Mouse (Mus musculus) liver, embryonic 11.5 days (tissue): Measurements from ENCODE around the gene Zzz3. TPM values are rescaled to one million over a fixed set of nuclear protein-coding genes. Genes with fewer than 3 reads are reported as not detected.

ENCODE experiments used
- ATAC-seq: fragments of 200-750 bp; cut with Nextera tagmentation; replicated peaks from 2 replicates; pipeline ENCODE4 v1.8.0; 2017; ENCODE audit warnings: moderate number of reproducible peaks, mild to moderate bottlenecking, moderate TSS enrichment, moderate library complexity; ENCODE audit not compliant: low FRiP score
- DNase-seq: peaks from one replicate; pipeline ENCODE4 v3.0.0-alpha.2; 2017; ENCODE audit warnings: low spot score
- H3K27ac ChIP-seq: fragments of 300-500 bp; sonication (generic); 2 replicates; pipeline ENCODE4 v1.5.1; 2014; ENCODE audit warnings: mild to moderate bottlenecking, low read depth, low read length, control low read depth
- H3K27me3 ChIP-seq: fragments of 300-500 bp; sonication (generic); replicated peaks from 2 replicates; pipeline ENCODE4 v1.6.1; 2014; ENCODE audit warnings: low read length, mixed read lengths; ENCODE audit not compliant: control insufficient read depth, insufficient read depth
- H3K36me3 ChIP-seq: fragments of 300-500 bp; sonication (generic); 2 replicates; pipeline ENCODE4 v1.6.1; 2014; ENCODE audit warnings: mild to moderate bottlenecking, low read length, moderate library complexity, mixed read lengths; ENCODE audit not compliant: control insufficient read depth, insufficient read depth
- H3K4me1 ChIP-seq: fragments of 300-500 bp; sonication (generic); replicated peaks from 2 replicates; pipeline ENCODE4 v1.6.1; 2014; ENCODE audit warnings: low read length, mixed read lengths; ENCODE audit not compliant: control insufficient read depth, insufficient read depth
- H3K4me2 ChIP-seq: fragments of 300-500 bp; sonication (generic); 2 replicates; pipeline ENCODE4 v1.6.1; 2014; ENCODE audit warnings: mild to moderate bottlenecking, control low read depth, moderate library complexity
- H3K4me3 ChIP-seq: fragments of 300-500 bp; sonication (generic); 2 replicates; pipeline ENCODE4 v1.5.1; 2014; ENCODE audit warnings: low read depth, low read length, control low read depth
- H3K9ac ChIP-seq: fragments of 300-500 bp; sonication (generic); 2 replicates; pipeline ENCODE4 v1.6.1; 2014; ENCODE audit warnings: low read depth, low read length, control low read depth
- H3K9me3 ChIP-seq: fragments of 300-500 bp; sonication (generic); 2 replicates; pipeline ENCODE4 v1.6.1; 2016; ENCODE audit warnings: low read length, inconsistent platforms, mixed read lengths; ENCODE audit not compliant: control insufficient read depth
- WGBS: fragments of 180-500 bp; shearing (Covaris S2); extraction: QIAGEN DNeasy Blood & Tissue Kit; methylation state at CpG from one replicate; pipeline ENCODE4 v1.1.7; 2014; 5-methylcytosine and 5-hydroxymethylcytosine counted together
- polyA plus RNA-seq: library from polyadenylated mRNA; unstranded; fragments of >200 nt; fragmentation: Nextera tagmentation; extraction: Ambion mirVana; gene quantifications from 2 replicates; pipeline ENCODE4 v1.2.1, GENCODE M21; 2014

Zzz3 gene
- polyA plus RNA-seq, 1 experiment from 2014 or later = 45.7 TPM

- WGBS = 73% methylated on average over 4 of the region's 4 CpGs
- Histone ChIP-seq H3K9me3 (no peaks in the 10 kb centered on the region), H3K9ac (no peak overlapping the region), H3K4me2 (no peak overlapping the region), H3K27ac (no peak overlapping the region), H3K4me1 (peaks cover 32% of the 10 kb centered on the region), H3K4me3 (no peak overlapping the region), H3K27me3 (no peaks in the 10 kb centered on the region), H3K36me3 (peaks cover 9% of the 10 kb centered on the region; the same call in 1 of the 2 replicates)
- DNase-seq (no peak), ATAC-seq (no peak)
These were observed 43.0 kb upstream of the Zzz3 start for GRCm38 (mm10) chr3:152352289-152352688.

GRCm38 (mm10) chr3:152353434-152354177 is 41.7 kb upstream of the Zzz3 start:
- Histone ChIP-seq H3K9me3 (no peaks in the 10 kb centered on the region), H3K9ac (no peak overlapping the region), H3K36me3 (peaks cover 9% of the 10 kb centered on the region; the same call in 1 of the 2 replicates), H3K4me2 (no peak overlapping the region), H3K27ac (no peak overlapping the region), H3K4me1 (peaks cover 26% of the 10 kb centered on the region), H3K27me3 (no peaks in the 10 kb centered on the region), H3K4me3 (no peak overlapping the region)
- 91% methylated on average over 10 of the region's 10 CpGs for WGBS
- DNase-seq = no peak
- no peak for ATAC-seq

GRCm38 (mm10) chr3:152355361-152355760 is 39.9 kb upstream of the Zzz3 start:
- 32% methylated on average over 5 of the region's 5 CpGs for WGBS
- no peaks in the 10 kb centered on the region for H3K9me3 ChIP-seq
- no peak for DNase-seq
- peaks cover 15% of the 10 kb centered on the region; the same call in 1 of the 2 replicates for H3K36me3 ChIP-seq
- no peaks in the 10 kb centered on the region for H3K27me3 ChIP-seq
- H3K4me2 ChIP-seq = peak overlapping the region; percentile 31; the same call in 1 of the 2 replicates
- H3K27ac ChIP-seq = peak overlapping the region; percentile 72; the same call in 1 of the 2 replicates
- H3K9ac ChIP-seq = 0 out of 2 replicates have a peak overlapping the region, but pooled peaks have one; percentile 12
- H3K4me1 ChIP-seq = peaks cover 20% of the 10 kb centered on the region
- peak; percentile 89 for ATAC-seq
- H3K4me3 ChIP-seq = no peak overlapping the region

- no peaks in the 10 kb centered on the region for H3K9me3 ChIP-seq
- 91% methylated on average over 9 of the region's 9 CpGs for WGBS
- ATAC-seq (no peak), DNase-seq (no peak)
- no peak overlapping the region for H3K4me3 ChIP-seq
- no peak overlapping the region for H3K27ac ChIP-seq
- H3K9ac ChIP-seq = no peak overlapping the region
- peaks cover 17% of the 10 kb centered on the region for H3K4me1 ChIP-seq
- H3K27me3 ChIP-seq = no peaks in the 10 kb centered on the region
- H3K36me3 ChIP-seq = peaks cover 24% of the 10 kb centered on the region; the same call in 1 of the 2 replicates
- no peak overlapping the region for H3K4me2 ChIP-seq
These were observed 38.5 kb upstream of the Zzz3 start for GRCm38 (mm10) chr3:152356751-152357150.

- WGBS = 84% methylated on average over 7 of the region's 7 CpGs
These were observed 36.1 kb upstream of the Zzz3 start for GRCm38 (mm10) chr3:152359151-152359550.

GRCm38 (mm10) chr3:152364181-152364580 is 31.1 kb upstream of the Zzz3 start:
- 86% methylated on average over 2 of the region's 2 CpGs for WGBS
- Histone ChIP-seq H3K27me3 (no peaks in the 10 kb centered on the region), H3K4me3 (no peak overlapping the region), H3K36me3 (peaks cover 37% of the 10 kb centered on the region; the same call in 1 of the 2 replicates), H3K9me3 (no peaks in the 10 kb centered on the region), H3K27ac (no peak overlapping the region), H3K9ac (no peak overlapping the region), H3K4me1 (no peaks in the 10 kb centered on the region), H3K4me2 (no peak overlapping the region)
- no peak for DNase-seq
- no peak for ATAC-seq

More at GRCm38 (mm10) chr3:152359151-152359550, 36.1 kb upstream of the Zzz3 start:
- no peak overlapping the region for H3K9ac ChIP-seq
- H3K36me3 ChIP-seq = peaks cover 36% of the 10 kb centered on the region; the same call in 1 of the 2 replicates
- H3K4me3 ChIP-seq = no peak overlapping the region
- DNase-seq (no peak), ATAC-seq (no peak)
- peaks cover 9% of the 10 kb centered on the region for H3K4me1 ChIP-seq
- no peak overlapping the region for H3K4me2 ChIP-seq
- no peak overlapping the region for H3K27ac ChIP-seq
- no peaks in the 10 kb centered on the region for H3K9me3 ChIP-seq
- no peaks in the 10 kb centered on the region for H3K27me3 ChIP-seq

GRCm38 (mm10) chr3:152376063-152376462 is 19.2 kb upstream of the Zzz3 start:
- peaks cover 33% of the 10 kb centered on the region; the same call in 1 of the 2 replicates for H3K36me3 ChIP-seq

GRCm38 (mm10) chr3:152384106-152384505 is 11.2 kb upstream of the Zzz3 start:
- DNase-seq = no peak
- Histone ChIP-seq H3K36me3 (peaks cover 5% of the 10 kb centered on the region; the same call in 1 of the 2 replicates), H3K27ac (no peak overlapping the region), H3K4me2 (no peak overlapping the region), H3K9ac (no peak overlapping the region), H3K4me1 (no peaks in the 10 kb centered on the region), H3K4me3 (no peak overlapping the region), H3K27me3 (no peaks in the 10 kb centered on the region), H3K9me3 (no peaks in the 10 kb centered on the region)
- no peak for ATAC-seq
- WGBS = 65% methylated on average over 11 of the region's 11 CpGs

More at GRCm38 (mm10) chr3:152376063-152376462, 19.2 kb upstream of the Zzz3 start:
- H3K4me1 ChIP-seq = no peaks in the 10 kb centered on the region
- H3K9ac ChIP-seq = no peak overlapping the region
- no peaks in the 10 kb centered on the region for H3K9me3 ChIP-seq
- ATAC-seq (no peak), DNase-seq (no peak)
- no peak overlapping the region for H3K4me3 ChIP-seq
- no peak overlapping the region for H3K4me2 ChIP-seq
- no peak overlapping the region for H3K27ac ChIP-seq
- WGBS = 89% methylated on average over 4 of the region's 4 CpGs
- H3K27me3 ChIP-seq = no peaks in the 10 kb centered on the region
